Mouse (Mus musculus) erythroblast, embryonic 14.5 days (primary cell): Measurements from ENCODE around the gene Hspa12a. TPM values are rescaled to one million over a fixed set of nuclear protein-coding genes. Genes with fewer than 3 reads are reported as not detected.

Experiments
- H3K27me3 ChIP-seq: 2 replicates; pipeline ENCODE4 v1.6.1; 2012; ENCODE audit warnings: inconsistent platforms; ENCODE audit not compliant: control insufficient read depth
- H3K36me3 ChIP-seq: 2 replicates; pipeline ENCODE4 v1.6.1; 2012; ENCODE audit warnings: mild to moderate bottlenecking, inconsistent platforms; ENCODE audit not compliant: control insufficient read depth
- H3K4me1 ChIP-seq: 2 replicates; pipeline ENCODE4 v1.6.1; 2012; ENCODE audit warnings: inconsistent platforms; ENCODE audit not compliant: control insufficient read depth
- H3K4me3 ChIP-seq: replicated peaks from 2 replicates; pipeline ENCODE3; 2012; ENCODE audit warnings: moderate library complexity, mild to moderate bottlenecking, inconsistent platforms
- H3K9me3 ChIP-seq: 2 replicates; pipeline ENCODE4 v1.6.1; 2012; ENCODE audit warnings: low read length, inconsistent platforms, mixed read lengths; ENCODE audit not compliant: control insufficient read depth
- GATA1 ChIP-seq: IDR thresholded peaks from 2 replicates; pipeline ENCODE4 v1.6.1; 2012; ENCODE audit warnings: low read length, inconsistent platforms, mixed read lengths
- TAL1 ChIP-seq: IDR thresholded peaks from 3 replicates; pipeline ENCODE4 v1.6.1; 2012; ENCODE audit warnings: low read length, inconsistent platforms, mixed read lengths
- polyA plus RNA-seq: library from polyadenylated mRNA; stranded (reverse); fragments of >175 nt; gene quantifications from 2 replicates; pipeline ENCODE4 v1.2.3, GENCODE M21; 2012

The Hspa12a gene
- polyA plus RNA-seq, 1 experiment, result not detected

DNA sequence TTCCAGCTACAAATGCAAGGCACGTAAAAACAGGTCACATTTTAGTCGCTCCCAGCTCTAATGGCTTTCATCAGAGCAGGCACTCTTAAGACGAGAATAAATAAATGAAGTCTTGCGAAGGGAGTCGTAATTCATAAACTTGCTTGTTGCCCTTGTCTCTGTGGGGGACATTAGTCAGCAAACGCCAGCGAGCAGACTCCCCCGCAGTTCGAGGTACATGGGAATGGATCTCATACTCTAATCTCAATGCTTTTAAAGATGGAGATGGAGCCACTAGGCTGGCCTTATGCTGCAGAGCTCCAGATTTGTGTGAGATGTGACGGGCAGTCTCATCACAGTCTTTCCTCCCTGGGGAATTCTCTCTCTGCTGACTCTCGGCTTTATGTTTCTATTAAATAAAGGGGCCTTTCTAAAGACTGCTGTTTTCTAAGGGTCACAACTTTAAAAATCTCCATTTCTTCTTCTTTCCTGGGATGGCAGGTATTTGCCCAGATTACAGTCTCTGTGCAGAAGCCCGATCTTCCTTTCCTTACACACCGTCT is 109.7 kb downstream of the Hspa12a start:
- no peak for TF ChIP-seq GATA1
- TF ChIP-seq TAL1, result no peak
- no peaks in the 10 kb centered on the region for H3K27me3 ChIP-seq
- no peak overlapping the region for H3K4me3 ChIP-seq
- no peaks in the 10 kb centered on the region for H3K36me3 ChIP-seq
- no peaks in the 10 kb centered on the region for H3K9me3 ChIP-seq
- H3K4me1 ChIP-seq, result no peaks in the 10 kb centered on the region

DNA sequence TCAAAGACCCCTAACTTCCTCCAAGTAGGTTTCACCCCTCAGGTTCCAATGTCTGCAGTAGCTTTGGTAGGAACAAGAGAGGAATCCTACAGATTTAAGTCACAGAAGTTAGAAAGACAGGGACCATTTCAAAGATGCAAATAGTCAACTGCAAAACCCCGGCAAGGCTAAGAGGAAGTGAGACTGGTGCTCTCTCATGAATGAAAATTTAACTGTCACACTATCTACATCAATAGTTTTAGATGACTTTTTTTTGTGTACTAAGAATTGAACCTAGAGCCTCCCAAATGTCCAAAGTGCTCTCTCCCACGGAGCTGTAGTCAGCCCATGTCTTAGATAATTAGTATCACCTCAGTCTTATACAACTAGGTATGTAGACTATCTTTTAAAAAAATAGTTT is 110.5 kb downstream of the Hspa12a start:
- H3K27me3 ChIP-seq, result no peaks in the 10 kb centered on the region
- H3K4me3 ChIP-seq, result no peak overlapping the region
- no peaks in the 10 kb centered on the region for H3K4me1 ChIP-seq
- TF ChIP-seq TAL1 (no peak), GATA1 (no peak)
- H3K36me3 ChIP-seq, result no peaks in the 10 kb centered on the region
- no peaks in the 10 kb centered on the region for H3K9me3 ChIP-seq

DNA sequence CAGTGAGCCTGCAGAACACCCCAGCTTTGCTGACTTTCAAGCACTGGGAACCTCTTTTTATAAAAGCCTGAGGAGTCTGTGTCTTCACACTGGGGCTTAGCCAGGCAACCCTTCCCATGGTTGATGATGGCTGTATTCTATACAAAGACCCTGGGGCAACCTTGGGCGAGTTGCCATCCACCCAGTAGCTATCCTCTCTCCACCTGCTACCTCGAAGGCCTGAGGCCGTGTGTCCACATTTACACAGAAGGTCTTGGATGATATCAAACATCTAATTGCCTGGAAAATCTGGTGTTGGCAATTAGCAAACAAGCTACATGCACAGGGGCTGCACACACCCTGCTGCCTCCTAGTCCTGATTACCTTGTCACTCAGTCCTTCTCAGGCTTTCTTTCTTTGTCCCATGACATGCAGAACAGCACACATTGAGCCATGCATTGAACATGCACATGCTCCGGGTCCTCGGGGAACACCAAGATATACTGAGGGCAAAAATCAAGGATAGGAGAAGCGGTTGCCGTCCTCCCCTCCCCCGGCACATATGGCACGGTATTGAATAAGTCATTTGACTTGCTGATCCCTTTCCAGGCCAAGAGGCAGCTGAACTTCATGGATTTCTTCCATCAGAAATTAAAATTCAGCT is 112.1 kb downstream of the Hspa12a start:
- no peak for TF ChIP-seq GATA1
- no peak for TF ChIP-seq TAL1
- Histone ChIP-seq H3K36me3 (no peaks in the 10 kb centered on the region), H3K27me3 (no peaks in the 10 kb centered on the region), H3K4me3 (no peak overlapping the region), H3K9me3 (no peaks in the 10 kb centered on the region), H3K4me1 (no peaks in the 10 kb centered on the region)

DNA sequence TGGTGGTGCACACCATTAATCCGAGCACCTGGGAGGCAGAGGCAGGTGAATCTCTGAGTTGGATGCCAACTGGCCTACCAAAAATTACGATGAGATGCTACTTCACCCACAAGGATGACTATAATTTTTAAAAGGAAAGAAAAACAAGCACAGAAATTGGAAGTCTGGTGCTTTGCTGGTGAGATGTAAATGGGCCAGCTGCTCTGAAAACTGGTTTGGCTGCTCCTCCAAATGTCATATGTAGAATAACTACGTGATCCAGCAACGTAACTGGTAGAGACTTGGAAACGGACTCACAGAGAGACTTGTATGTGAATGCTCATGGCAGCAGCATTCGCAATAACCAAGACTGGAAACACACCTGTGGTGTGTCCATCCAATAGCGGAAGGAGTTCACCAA is 113.3 kb downstream of the Hspa12a start:
- H3K9me3 ChIP-seq, result no peaks in the 10 kb centered on the region
- H3K4me1 ChIP-seq, result no peaks in the 10 kb centered on the region
- no peaks in the 10 kb centered on the region for H3K27me3 ChIP-seq
- no peak for TF ChIP-seq TAL1
- no peak for TF ChIP-seq GATA1
- no peaks in the 10 kb centered on the region for H3K36me3 ChIP-seq
- H3K4me3 ChIP-seq, result no peak overlapping the region

DNA sequence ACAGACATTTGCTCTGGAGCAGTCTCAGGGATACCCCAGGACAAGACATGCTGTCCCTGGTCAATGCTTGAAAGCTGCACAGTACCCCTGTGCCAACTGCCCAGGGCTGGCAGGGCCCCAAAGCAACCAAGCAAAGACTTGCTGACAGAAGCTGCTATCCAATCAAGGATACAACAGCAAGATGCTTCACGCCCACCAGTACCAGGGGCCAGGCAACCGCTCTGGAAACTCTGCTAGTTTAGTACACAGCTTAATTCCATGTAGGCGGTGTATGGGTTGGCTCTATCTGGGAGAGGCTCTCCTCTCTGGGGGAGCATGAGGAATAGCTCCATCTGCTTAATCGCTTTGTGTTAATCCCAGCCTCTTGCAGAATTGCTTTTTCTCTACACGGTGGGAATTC is 113.9 kb downstream of the Hspa12a start:
- H3K27me3 ChIP-seq, result no peaks in the 10 kb centered on the region
- H3K4me3 ChIP-seq, result no peak overlapping the region
- no peaks in the 10 kb centered on the region for H3K36me3 ChIP-seq
- no peaks in the 10 kb centered on the region for H3K4me1 ChIP-seq
- no peak for TF ChIP-seq TAL1
- no peak for TF ChIP-seq GATA1
- H3K9me3 ChIP-seq, result no peaks in the 10 kb centered on the region

DNA sequence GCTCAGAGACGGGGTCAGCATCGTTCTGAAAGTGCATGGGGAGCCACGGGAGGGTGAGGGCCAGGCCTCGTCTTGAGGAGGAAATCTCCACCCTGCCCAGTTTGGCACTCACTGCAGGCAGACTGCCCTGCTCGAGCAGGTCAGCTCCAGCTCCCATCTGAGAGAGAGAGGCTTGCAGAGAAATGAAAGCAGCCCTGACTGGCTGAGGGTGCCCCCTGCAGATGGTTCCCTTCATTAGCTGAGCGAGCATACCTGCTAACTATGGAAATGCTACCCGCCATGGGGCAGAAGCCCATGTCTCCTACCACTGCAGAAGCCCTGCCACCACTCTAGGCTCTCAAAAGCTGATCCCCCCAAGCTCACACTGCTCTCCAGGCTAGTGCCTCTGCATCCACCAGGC is 115.8 kb downstream of the Hspa12a start:
- Histone ChIP-seq H3K27me3 (no peaks in the 10 kb centered on the region), H3K4me1 (no peaks in the 10 kb centered on the region), H3K4me3 (no peak overlapping the region), H3K36me3 (no peaks in the 10 kb centered on the region), H3K9me3 (no peaks in the 10 kb centered on the region)
- TF ChIP-seq TAL1 (no peak), GATA1 (no peak)

DNA sequence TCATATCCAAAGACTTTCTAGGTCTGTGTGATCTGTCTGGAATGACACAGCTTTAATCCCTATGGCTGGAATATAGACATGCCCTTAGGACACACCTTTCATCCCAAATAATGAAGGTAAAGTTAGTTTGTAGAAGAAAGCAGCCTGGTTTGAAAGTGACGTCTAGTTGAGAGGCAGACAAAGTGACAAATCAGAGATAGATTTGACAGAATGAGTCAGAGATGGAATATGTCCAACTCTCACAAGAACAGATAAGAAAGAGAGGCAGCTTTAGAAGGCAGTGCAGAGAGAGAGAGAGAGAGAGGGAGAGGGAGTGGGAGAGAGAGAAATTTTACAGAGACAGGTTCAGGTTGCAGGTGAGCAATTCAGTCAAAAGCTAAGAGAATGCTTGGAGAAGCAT is 119.1 kb downstream of the Hspa12a start:
- H3K27me3 ChIP-seq, result no peaks in the 10 kb centered on the region
- no peaks in the 10 kb centered on the region for H3K4me1 ChIP-seq
- TF ChIP-seq GATA1 (no peak), TAL1 (no peak)
- no peak overlapping the region for H3K4me3 ChIP-seq
- H3K9me3 ChIP-seq, result no peaks in the 10 kb centered on the region
- H3K36me3 ChIP-seq, result no peaks in the 10 kb centered on the region

DNA sequence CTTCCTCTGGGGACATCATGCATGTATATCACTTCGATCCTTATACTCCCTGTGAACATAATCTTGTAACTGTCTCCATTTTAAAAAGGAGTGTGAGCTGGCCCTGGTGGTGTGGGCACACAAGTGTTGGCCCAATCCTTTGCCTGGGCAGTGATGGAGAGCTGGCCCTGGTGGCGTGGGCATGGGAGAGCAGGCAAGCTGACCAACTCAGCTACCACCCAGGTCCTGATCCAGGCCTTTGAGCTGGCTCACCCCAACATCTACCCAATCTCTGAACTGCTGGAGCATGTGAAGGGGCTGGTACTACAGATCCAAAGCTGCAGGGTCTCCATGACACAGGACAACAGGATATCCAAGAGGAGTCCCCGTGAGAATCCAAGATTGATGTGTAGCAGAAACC is 120.2 kb downstream of the Hspa12a start:
- Histone ChIP-seq H3K9me3 (no peaks in the 10 kb centered on the region), H3K4me3 (no peak overlapping the region), H3K4me1 (no peaks in the 10 kb centered on the region), H3K36me3 (no peaks in the 10 kb centered on the region), H3K27me3 (no peaks in the 10 kb centered on the region)
- TF ChIP-seq GATA1, result no peak
- no peak for TF ChIP-seq TAL1

DNA sequence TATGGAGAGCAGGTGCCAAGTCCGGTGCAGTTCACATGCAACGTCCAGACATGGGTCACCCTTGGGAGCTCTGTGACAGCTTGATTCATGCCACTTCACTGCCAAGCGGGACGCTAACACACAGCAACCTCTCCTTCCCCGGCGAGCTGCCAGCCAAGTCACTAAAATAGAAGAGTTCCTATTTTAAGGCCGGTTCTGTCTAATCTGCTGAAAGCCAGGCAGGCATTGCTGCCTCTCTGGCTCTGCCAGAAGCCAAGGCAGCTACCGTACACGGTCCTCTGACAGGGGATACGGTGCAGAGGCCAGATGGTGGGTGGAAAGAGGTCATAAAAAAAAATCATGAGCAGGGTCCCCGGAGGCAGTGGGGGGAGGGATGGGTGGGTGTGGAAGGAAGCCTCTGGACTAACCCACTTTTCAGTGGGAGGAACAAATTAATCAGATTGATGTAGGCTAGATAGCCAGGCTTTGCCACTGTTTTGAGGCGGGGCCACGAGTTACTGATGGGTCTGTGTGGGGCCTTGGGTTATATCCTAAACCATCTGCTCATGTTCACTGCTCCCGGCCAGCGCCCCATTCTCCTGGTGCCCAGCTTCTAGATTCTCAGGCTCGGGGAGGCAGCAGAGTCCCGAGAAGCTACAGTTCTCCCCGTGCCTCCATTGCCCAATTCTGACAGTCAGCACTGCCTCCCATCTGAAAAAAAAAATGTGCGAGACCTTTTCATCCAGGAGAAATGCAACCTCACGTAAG is 120.8 kb downstream of the Hspa12a start:
- Histone ChIP-seq H3K4me3 (no peak overlapping the region), H3K27me3 (no peaks in the 10 kb centered on the region), H3K4me1 (no peaks in the 10 kb centered on the region), H3K36me3 (no peaks in the 10 kb centered on the region), H3K9me3 (no peaks in the 10 kb centered on the region)
- TF ChIP-seq GATA1 (no peak), TAL1 (no peak)
